Mouse (Mus musculus) liver, adult 2 months (tissue): ENCODE results near the gene Mrpl1. TPM values are rescaled to one million over a fixed set of nuclear protein-coding genes. Genes with fewer than 3 reads are reported as not detected.

Source experiments
- DNase-seq: peaks from one replicate; pipeline ENCODE4 v3.0.0-alpha.2; 2011; ENCODE audit warnings: low read depth, low spot score; ENCODE audit errors: extremely low read depth
- H3K27ac ChIP-seq: fragments of 200-500 bp; replicated peaks from 2 replicates; pipeline ENCODE4 v1.5.1; 2012; ENCODE audit warnings: low read depth, mild to moderate bottlenecking, control low read depth, inconsistent platforms, low read length; ENCODE audit not compliant: insufficient read depth
- H3K27me3 ChIP-seq: fragments of 200-500 bp; 2 replicates; pipeline ENCODE4 v1.6.1; 2012; ENCODE audit warnings: mild to moderate bottlenecking, moderate library complexity, low read length, inconsistent platforms; ENCODE audit not compliant: control insufficient read depth, insufficient read depth
- H3K36me3 ChIP-seq: fragments of 200-500 bp; 2 replicates; pipeline ENCODE4 v1.6.1; 2012; ENCODE audit warnings: low read length, inconsistent platforms; ENCODE audit not compliant: control insufficient read depth, insufficient read depth
- H3K4me1 ChIP-seq: fragments of 200-500 bp; 2 replicates; pipeline ENCODE4 v1.6.1; 2011; ENCODE audit warnings: low read length; ENCODE audit not compliant: control insufficient read depth, insufficient read depth
- H3K4me3 ChIP-seq: fragments of 200-500 bp; 2 replicates; pipeline ENCODE4 v1.5.1; 2011; ENCODE audit warnings: low read depth, mild to moderate bottlenecking, control low read depth, low read length, moderate library complexity; ENCODE audit not compliant: insufficient read depth
- H3K79me2 ChIP-seq: fragments of 200-500 bp; 2 replicates; pipeline ENCODE4 v1.6.1; 2012; ENCODE audit warnings: inconsistent platforms, mild to moderate bottlenecking, low read length, moderate library complexity; ENCODE audit not compliant: control insufficient read depth, insufficient read depth
- H3K9ac ChIP-seq: fragments of 200-500 bp; 2 replicates; pipeline ENCODE4 v1.6.1; 2012; ENCODE audit warnings: low read depth, mild to moderate bottlenecking, control low read depth, inconsistent platforms, low read length
- CTCF ChIP-seq: fragments of 200-500 bp; IDR thresholded peaks from 2 replicates; pipeline ENCODE4 v1.5.1; 2011; ENCODE audit warnings: low read depth, low read length, control low read depth
- POLR2A ChIP-seq: fragments of 200-500 bp; IDR thresholded peaks from 2 replicates; pipeline ENCODE4 v1.6.1; 2011; ENCODE audit warnings: low read length, control low read depth; ENCODE audit not compliant: insufficient read depth; ENCODE audit errors: extremely low read depth
- WGBS: fragments of 180-500 bp; shearing (Covaris S2); methylation state at CpG from one replicate; pipeline ENCODE4 v1.1.7; 2018; 5-methylcytosine and 5-hydroxymethylcytosine counted together
- polyA plus RNA-seq: library from polyadenylated mRNA; depleted of rRNA; stranded (reverse); fragments of >200 nt; gene quantifications from 2 replicates; pipeline ENCODE4 v1.2.3, GENCODE M21; 2012; rRNA removed
- total RNA-seq: library from RNA; depleted of rRNA; stranded (reverse); fragments of >200 nt; gene quantifications from 2 replicates; pipeline ENCODE4 v1.2.3, GENCODE M21; 2014; rRNA removed

Mrpl1 gene
- total RNA-seq, result 20.3 and 20.6 TPM in 2 replicates
- polyA plus RNA-seq, result 4.0 and 5.1 TPM in 2 replicates

DNA sequence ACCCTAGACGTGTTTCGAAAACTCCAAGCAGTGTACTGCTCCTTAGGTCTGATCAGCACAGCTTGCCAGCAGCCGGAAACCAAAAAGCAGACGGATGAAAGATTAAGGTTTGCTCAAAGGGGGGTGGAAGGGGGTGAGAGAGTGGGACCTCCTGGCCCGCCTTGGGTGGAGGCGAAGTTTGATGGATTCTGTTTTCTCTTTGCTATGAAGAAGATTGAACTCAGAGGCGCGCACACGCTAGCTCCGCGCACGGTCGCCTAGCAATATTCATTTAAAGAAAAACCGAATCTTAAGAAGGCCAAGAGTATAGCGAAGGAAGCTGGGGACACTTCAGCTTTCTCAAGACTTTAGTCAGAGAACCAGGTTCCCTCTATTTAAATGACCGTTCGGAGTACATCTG, at the start of gene Mrpl1:
Gene Mrpl1 (plus strand): TSS at position 35 of the 400 bp plus-strand sequence.
- no peak for TF ChIP-seq POLR2A
- TF ChIP-seq CTCF, result no peak
- peak; percentile 45 for DNase-seq
- H3K4me1 ChIP-seq, result peaks cover 6% of the 10 kb centered on the region
- WGBS, result 2% methylated on average over 17 of the region's 17 CpGs
- H3K27me3 ChIP-seq, result no peaks in the 10 kb centered on the region
- peak within 1 kb of the TSS; percentile 74 for H3K27ac ChIP-seq
- peaks cover 14% of the 10 kb centered on the region for H3K79me2 ChIP-seq
- H3K4me3 ChIP-seq, result peak within 1 kb of the TSS; percentile 65
- peaks cover 1% of the 10 kb centered on the region; the same call in 1 of the 2 replicates for H3K36me3 ChIP-seq
- H3K9ac ChIP-seq, result peak within 1 kb of the TSS; percentile 76

DNA sequence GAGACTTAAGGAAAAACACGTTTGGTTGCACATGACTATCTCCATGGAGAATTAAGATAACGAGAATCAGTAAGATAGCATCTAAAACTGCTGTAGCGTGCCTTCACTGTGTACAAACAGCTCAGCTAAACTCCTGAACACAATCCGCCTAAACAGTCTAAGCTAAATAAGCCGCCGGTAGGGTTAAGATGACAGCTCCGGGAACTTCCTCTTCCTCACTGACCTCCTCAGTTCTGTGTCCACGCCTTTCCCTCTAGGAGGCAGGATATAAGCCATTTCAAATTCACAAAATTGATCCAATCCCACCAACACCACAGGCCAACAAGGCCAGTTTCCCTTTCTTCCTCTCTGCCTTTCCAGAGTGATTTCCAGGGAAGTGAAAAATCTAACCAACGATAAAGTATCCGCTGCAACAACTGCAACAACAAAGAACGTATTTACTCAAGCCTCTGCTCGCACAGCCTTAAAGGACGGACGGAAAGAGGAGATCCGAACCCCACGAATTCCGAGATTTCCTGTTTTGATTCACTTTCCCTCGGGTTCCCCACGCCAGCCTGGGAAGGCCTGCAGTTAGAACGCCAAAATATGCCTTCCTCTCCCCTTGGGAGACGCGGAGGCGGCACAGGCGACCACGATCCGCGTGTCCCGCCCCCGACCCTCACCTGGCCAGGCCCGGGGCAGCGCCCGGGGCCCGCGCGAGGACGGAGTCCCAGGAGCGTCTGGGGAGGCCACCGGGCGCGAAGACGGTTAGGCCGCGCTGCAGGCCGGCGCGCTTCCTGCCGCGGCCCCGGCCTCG, 48.6 kb upstream of the Mrpl1 start:
- DNase-seq, result peak; percentile 66
- TF ChIP-seq CTCF, result no peak
- no peak for TF ChIP-seq POLR2A
- Histone ChIP-seq H3K9ac (peak overlapping the region; percentile 83), H3K4me1 (peaks cover 5% of the 10 kb centered on the region; the same call in 1 of the 2 replicates), H3K27me3 (no peaks in the 10 kb centered on the region), H3K36me3 (no peaks in the 10 kb centered on the region), H3K4me3 (peak overlapping the region; percentile 84), H3K79me2 (peaks cover 13% of the 10 kb centered on the region; the same call in 1 of the 2 replicates), H3K27ac (peak overlapping the region; percentile 62)
- WGBS, result 1% methylated on average over 48 of the region's 50 CpGs

DNA sequence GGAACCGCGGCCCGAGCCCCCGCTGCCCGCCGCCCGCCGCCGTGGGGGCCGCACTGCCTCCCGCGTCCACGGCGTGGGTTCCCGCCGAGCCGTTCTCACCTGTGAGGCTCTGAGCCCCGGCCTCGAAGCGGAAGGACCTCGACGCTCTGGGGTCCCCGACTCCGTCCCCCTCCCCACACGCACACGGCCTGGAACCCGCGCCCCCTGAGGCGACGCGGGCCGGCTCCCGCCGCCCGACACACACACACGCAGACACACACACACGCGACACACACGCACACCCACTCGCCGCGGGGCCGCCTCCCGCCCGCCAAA, 48.1 kb upstream of the Mrpl1 start:
- H3K9ac ChIP-seq, result peak overlapping the region; percentile 83
- H3K27me3 ChIP-seq, result no peaks in the 10 kb centered on the region
- H3K4me1 ChIP-seq, result peaks cover 5% of the 10 kb centered on the region; the same call in 1 of the 2 replicates
- no peak for TF ChIP-seq POLR2A
- no peak for TF ChIP-seq CTCF
- H3K36me3 ChIP-seq, result no peaks in the 10 kb centered on the region
- no peak for DNase-seq
- WGBS, result under 1% methylated on average over 41 of the region's 45 CpGs
- peak overlapping the region; percentile 62 for H3K27ac ChIP-seq
- peak overlapping the region; percentile 84 for H3K4me3 ChIP-seq
- peaks cover 13% of the 10 kb centered on the region; the same call in 1 of the 2 replicates for H3K79me2 ChIP-seq

DNA sequence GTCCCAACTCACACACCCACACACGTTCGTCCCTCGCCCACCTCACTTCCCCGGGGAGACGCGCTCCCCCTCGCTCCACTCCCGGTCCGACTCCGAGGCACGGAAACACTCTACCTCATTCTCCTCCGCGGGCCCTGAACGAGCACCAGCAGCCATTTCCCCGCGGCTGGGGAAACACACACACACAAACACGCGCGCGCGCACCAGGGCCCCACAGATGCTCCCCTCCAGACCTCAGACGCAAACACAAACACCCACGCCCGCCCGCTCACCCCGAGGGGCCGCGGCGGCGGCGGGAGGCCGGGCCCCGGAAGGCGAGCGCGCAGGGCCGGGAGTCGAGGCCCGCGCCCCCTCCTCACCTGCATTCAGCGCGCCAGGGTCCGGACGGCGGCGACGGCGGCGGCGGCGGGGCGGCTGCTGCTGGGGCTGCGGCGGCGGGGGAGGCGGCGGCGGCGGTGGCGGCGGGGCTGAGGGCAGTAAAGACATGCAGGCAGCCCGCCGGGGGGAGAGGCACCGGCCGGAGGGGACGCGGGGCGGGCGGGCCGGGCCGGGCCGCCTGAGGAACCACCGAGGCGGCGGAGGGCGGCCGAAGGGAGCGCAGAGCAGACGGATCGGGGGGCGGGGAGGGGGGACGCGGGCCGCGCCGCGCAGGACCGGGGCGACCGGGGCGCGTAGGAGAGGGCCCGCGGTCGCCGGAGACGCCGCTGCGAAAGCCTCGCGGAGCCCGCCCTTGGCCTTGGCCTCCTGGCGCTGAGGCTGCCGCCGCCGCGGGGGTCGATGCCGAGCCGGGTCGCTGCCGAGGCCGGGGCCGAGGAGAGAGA, 47.5 kb upstream of the Mrpl1 start:
- 1% methylated on average over 98 of the region's 114 CpGs for WGBS
- TF ChIP-seq POLR2A, result no peak
- TF ChIP-seq CTCF, result no peak

DNA sequence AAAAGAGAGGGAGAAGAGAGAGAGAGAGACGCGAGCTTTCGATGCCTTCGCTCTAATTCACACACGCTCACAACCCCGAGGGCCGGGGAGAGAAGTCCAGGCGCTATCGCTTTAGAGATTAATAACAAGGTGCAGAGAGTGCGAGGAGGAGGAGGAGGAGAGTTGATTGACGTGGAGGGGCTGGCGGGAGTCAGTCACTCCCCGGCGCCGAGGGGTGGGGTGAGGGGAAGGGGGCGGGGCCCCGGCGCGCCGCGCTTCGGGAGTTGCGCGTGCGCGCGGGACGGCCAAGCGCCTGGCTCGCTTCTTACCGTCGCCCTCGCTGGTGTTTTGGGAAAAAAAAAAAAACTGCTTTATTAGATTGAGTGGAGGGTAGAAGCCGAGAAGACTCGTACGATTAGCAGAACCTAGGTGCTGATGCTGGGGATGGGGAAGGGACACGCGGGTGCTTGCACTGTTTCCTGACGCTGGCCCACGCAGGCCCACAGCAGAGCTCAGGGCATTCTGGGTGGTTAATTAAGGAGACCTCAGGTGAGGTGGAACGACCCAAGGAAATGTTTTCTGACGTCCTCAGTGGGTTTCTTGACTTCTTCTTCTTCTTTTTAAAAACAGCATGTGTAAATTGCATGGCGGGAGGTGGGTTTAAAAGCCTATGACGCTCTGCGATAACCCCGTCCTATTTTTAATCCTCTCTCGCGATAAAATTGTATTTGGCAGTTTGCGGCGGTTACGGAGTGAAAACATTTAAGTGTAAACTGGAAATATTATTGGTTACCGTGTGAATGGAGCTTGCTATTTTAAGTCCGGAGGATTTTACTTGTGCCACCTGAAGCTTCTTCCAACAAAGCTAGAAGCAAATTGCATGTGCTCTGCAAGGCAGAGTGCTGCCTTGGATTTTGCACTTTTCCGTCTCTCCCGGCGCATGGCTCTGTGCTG, 46.6 kb upstream of the Mrpl1 start:
- Histone ChIP-seq H3K27ac (peak overlapping the region; percentile 98), H3K4me3 (peak overlapping the region; percentile 84), H3K27me3 (no peaks in the 10 kb centered on the region), H3K4me1 (peaks cover 5% of the 10 kb centered on the region; the same call in 1 of the 2 replicates), H3K36me3 (no peaks in the 10 kb centered on the region), H3K79me2 (peaks cover 10% of the 10 kb centered on the region; the same call in 1 of the 2 replicates), H3K9ac (peak overlapping the region; percentile 83)
- under 1% methylated on average over 56 of the region's 56 CpGs for WGBS
- peak; percentile 87 for DNase-seq
- peak; percentile 89 for TF ChIP-seq POLR2A
- TF ChIP-seq CTCF, result no peak

More for the DNA sequence above, 47.5 kb upstream of the Mrpl1 start:
- Histone ChIP-seq H3K27me3 (no peaks in the 10 kb centered on the region), H3K4me3 (peak overlapping the region; percentile 84), H3K79me2 (peaks cover 10% of the 10 kb centered on the region; the same call in 1 of the 2 replicates), H3K4me1 (peaks cover 5% of the 10 kb centered on the region; the same call in 1 of the 2 replicates), H3K36me3 (no peaks in the 10 kb centered on the region), H3K9ac (peak overlapping the region; percentile 83), H3K27ac (peak overlapping the region; percentile 98)
- no peak for DNase-seq
